Mouse (Mus musculus): ENCODE results near the gene Mcidas.
A peak's percentile ranks its signal among the peaks of the same experiment; 100 is the strongest.
"Not testable (repeated sequence)": the region's sequence is repeated elsewhere in the genome, so short reads cannot be mapped to it uniquely, and the experiment has no call there.

Mcidas gene

GRCm38 (mm10) chr13:113013174-113013953 lies 19.7 kb downstream of the Mcidas start:
- not testable (repeated sequence) for DNase-seq

- no peak for DNase-seq
Measured at GRCm38 (mm10) chr13:113021521-113021920, 27.9 kb downstream of the Mcidas start.

- DNase-seq = no peak
Measured at GRCm38 (mm10) chr13:113022467-113022866, 28.8 kb downstream of the Mcidas start.

GRCm38 (mm10) chr13:113023274-113024143 lies 29.9 kb downstream of the Mcidas start:
- no peak for DNase-seq

GRCm38 (mm10) chr13:113031351-113031750 lies 37.7 kb downstream of the Mcidas start:
- DNase-seq = peak in 1 of 2 experiments; percentile 16

GRCm38 (mm10) chr13:113031792-113032571 lies 38.3 kb downstream of the Mcidas start:
- peak; percentile 60 to 64 for DNase-seq

- no peak for DNase-seq
Measured at GRCm38 (mm10) chr13:113032831-113033230, 39.2 kb downstream of the Mcidas start.

- DNase-seq = peak; percentile 53 to 78
Measured at GRCm38 (mm10) chr13:113034271-113034886, 40.7 kb downstream of the Mcidas start.

- DNase-seq = peak; percentile 30 to 54
Measured at GRCm38 (mm10) chr13:113034950-113035421, 41.3 kb downstream of the Mcidas start, which contains the start of gene Cdc20b. TSS of gene Cdc20b (plus strand) at chr13:113035111.

- DNase-seq = peak; percentile 83 to 86
Measured at GRCm38 (mm10) chr13:113035852-113036251, 42.2 kb downstream of the Mcidas start.

- DNase-seq = no peak
Measured at GRCm38 (mm10) chr13:113044876-113045275, 51.2 kb downstream of the Mcidas start.

- DNase-seq = no peak
Measured at GRCm38 (mm10) chr13:113045458-113046110, 51.9 kb downstream of the Mcidas start.

- DNase-seq = peak; percentile 53 to 63
Measured at GRCm38 (mm10) chr13:113046211-113046883, 52.7 kb downstream of the Mcidas start, which contains the start of gene Gpx8. TSS of gene Gpx8 (minus strand) at chr13:113046410.

- no peak for DNase-seq
Measured at GRCm38 (mm10) chr13:113047018-113047417, 53.4 kb downstream of the Mcidas start.

GRCm38 (mm10) chr13:113047647-113048046 lies 54.0 kb downstream of the Mcidas start:
- DNase-seq = no peak
